Mouse (Mus musculus) inflammation-experienced regulatory T-cells, adult 6 months (primary cell): ENCODE measurements around the gene Slc9a5. TPM values are rescaled to one million over a fixed set of nuclear protein-coding genes. Genes with fewer than 3 reads are reported as not detected.

Experiments used
- ATAC-seq: one replicate; pipeline ENCODE4 v1.8.0; 2017
- polyA plus RNA-seq, 3 experiments: library from polyadenylated mRNA; unstranded; fragments of 100-300 nt; shearing (Covaris generic); gene quantifications; one replicate each; pipeline ENCODE4 v1.2.1; 2017

Slc9a5 gene
- polyA plus RNA-seq, 3 experiments from 2014 or later = 0.28 to 1.3 (median 0.42) TPM

GRCm38 (mm10) chr8:105409947-105410346 is 61.3 kb downstream of the Slc9a5 start:
- no peak for ATAC-seq

GRCm38 (mm10) chr8:105413391-105413790 is 64.7 kb downstream of the Slc9a5 start, which contains the start of the genes Kctd19 and Lrrc36:
Gene Kctd19 (minus strand): TSS chr8:105413502.
Gene Lrrc36 (plus strand): TSS chr8:105413571.
- no peak for ATAC-seq

GRCm38 (mm10) chr8:105418992-105419391 is 70.3 kb downstream of the Slc9a5 start:
- no peak for ATAC-seq

Other genes starting within 250 kb of the Slc9a5 start
- not detected for gene Ces4a, start 217.0 kb upstream of the Slc9a5 start, polyA plus RNA-seq
- 10 to 100 TPM; 34.4 to 53.8 (median 42.1) TPM for gene Cbfb, start 178.2 kb upstream of the Slc9a5 start, polyA plus RNA-seq
- 10 to 100 TPM; 11.1 to 14.6 (median 12.1) TPM for gene D230025D16Rik, start 123.7 kb upstream of the Slc9a5 start, polyA plus RNA-seq
- under 1 TPM; 0.51 to 0.97 (median 0.87) TPM for gene B3gnt9, start 93.7 kb upstream of the Slc9a5 start, polyA plus RNA-seq
- gene Tradd, start 84.2 kb upstream of the Slc9a5 start, polyA plus RNA-seq = 10 to 100 TPM; 54.1 to 78.8 (median 58.2) TPM
- gene Fbxl8, start 84.2 kb upstream of the Slc9a5 start, polyA plus RNA-seq = 10 to 100 TPM; 18.5 to 24.7 (median 18.5) TPM
- under 1 TPM in 1 of 3 experiments, not detected in 2; 0.34 TPM for gene Hsf4, start 79.0 kb upstream of the Slc9a5 start, polyA plus RNA-seq
- under 1 TPM in 1 of 3 experiments, not detected in 2; 0.26 TPM for gene Nol3, start 72.7 kb upstream of the Slc9a5 start, polyA plus RNA-seq
- gene 4931428F04Rik, start 59.0 kb upstream of the Slc9a5 start, polyA plus RNA-seq = 1 to 10 TPM; 1.2 to 2.5 (median 2.1) TPM
- under 1 TPM in 2 of 3 experiments, not detected in 1; 0.38 to 0.60 TPM for gene Exoc3l, start 52.7 kb upstream of the Slc9a5 start, polyA plus RNA-seq
- gene E2f4, start 51.2 kb upstream of the Slc9a5 start, polyA plus RNA-seq = 10 to 100 TPM; 54.2 to 61.3 (median 55.9) TPM
- 10 to 100 TPM in 1 of 3 experiments, 1 to 10 TPM in 2; 3.9 to 11.8 (median 9.5) TPM for gene Elmo3, start 43.2 kb upstream of the Slc9a5 start, polyA plus RNA-seq
- gene Lrrc29, start 22.6 kb upstream of the Slc9a5 start, polyA plus RNA-seq = 1 to 10 TPM; 1.8 to 4.2 (median 3.2) TPM
- gene Tmem208, start 22.5 kb upstream of the Slc9a5 start, polyA plus RNA-seq = 100 to 1,000 TPM; 136 to 151 (median 144) TPM
- 1 to 10 TPM; 3.1 to 3.5 (median 3.2) TPM for gene Fhod1, start 890 bp upstream of the Slc9a5 start, polyA plus RNA-seq
- gene Plekhg4, start 24.4 kb downstream of the Slc9a5 start, polyA plus RNA-seq = under 1 TPM in 1 of 3 experiments, not detected in 2; 0.11 TPM
- not detected for gene Kctd19, start 64.7 kb downstream of the Slc9a5 start, polyA plus RNA-seq
- gene Lrrc36, start 64.7 kb downstream of the Slc9a5 start, polyA plus RNA-seq = not detected
- 1 to 10 TPM in 1 of 3 experiments, under 1 TPM in 1, not detected in 1; 0.48 to 2.2 TPM for gene Tppp3, start 122.7 kb downstream of the Slc9a5 start, polyA plus RNA-seq
- 1 to 10 TPM; 1.1 to 2.2 (median 1.8) TPM for gene Zdhhc1, start 148.1 kb downstream of the Slc9a5 start, polyA plus RNA-seq
- not detected for gene Hsd11b2, start 169.9 kb downstream of the Slc9a5 start, polyA plus RNA-seq
- 10 to 100 TPM; 31.8 to 38.3 (median 38.3) TPM for gene Atp6v0d1, start 217.2 kb downstream of the Slc9a5 start, polyA plus RNA-seq